Mouse (Mus musculus): ENCODE results near the gene Tbc1d8. TPM values are rescaled to one million over a fixed set of nuclear protein-coding genes. Genes with fewer than 3 reads are reported as not detected.
A peak's percentile ranks its signal among the peaks of the same experiment; 100 is the strongest.

Gene Tbc1d8
- polyA plus RNA-seq, 2 experiments from 2014 or later, result 2.3 to 2.8 TPM

- ATAC-seq, result no peak
These were observed 85.2 kb downstream of the Tbc1d8 start for GRCm38 (mm10) chr1:39393217-39393867.

- peak; percentile 51 for ATAC-seq
These were observed 86.4 kb downstream of the Tbc1d8 start for GRCm38 (mm10) chr1:39392189-39392588.

GRCm38 (mm10) chr1:39391652-39392051, 86.9 kb downstream of the Tbc1d8 start:
- no peak for ATAC-seq

- no peak for ATAC-seq
These were observed 89.2 kb downstream of the Tbc1d8 start for GRCm38 (mm10) chr1:39389338-39389737.

- ATAC-seq, result no peak
These were observed 90.4 kb downstream of the Tbc1d8 start for GRCm38 (mm10) chr1:39388163-39388562.

GRCm38 (mm10) chr1:39387497-39387896, 91.1 kb downstream of the Tbc1d8 start:
- ATAC-seq, result no peak

- no peak for ATAC-seq
These were observed 92.1 kb downstream of the Tbc1d8 start for GRCm38 (mm10) chr1:39386456-39386855.

- no peak for ATAC-seq
These were observed 93.6 kb downstream of the Tbc1d8 start for GRCm38 (mm10) chr1:39384914-39385313.

- ATAC-seq, result no peak
These were observed 97.5 kb downstream of the Tbc1d8 start for GRCm38 (mm10) chr1:39381017-39381416.

- ATAC-seq, result no peak
These were observed 99.5 kb downstream of the Tbc1d8 start for GRCm38 (mm10) chr1:39379021-39379420.

GRCm38 (mm10) chr1:39378540-39378939, 100.0 kb downstream of the Tbc1d8 start:
- no peak for ATAC-seq

- ATAC-seq, result no peak
These were observed 101.8 kb downstream of the Tbc1d8 start for GRCm38 (mm10) chr1:39376726-39377240.

GRCm38 (mm10) chr1:39376121-39376520, 102.4 kb downstream of the Tbc1d8 start:
- ATAC-seq, result no peak

GRCm38 (mm10) chr1:39374231-39374809, 104.2 kb downstream of the Tbc1d8 start:
- no peak for ATAC-seq

GRCm38 (mm10) chr1:39373378-39373777, 105.2 kb downstream of the Tbc1d8 start:
- ATAC-seq, result no peak

GRCm38 (mm10) chr1:39372220-39372843, 106.2 kb downstream of the Tbc1d8 start:
- ATAC-seq, result no peak

GRCm38 (mm10) chr1:39370431-39370830, 108.1 kb downstream of the Tbc1d8 start:
- ATAC-seq, result no peak

- ATAC-seq, result peak; percentile 14
These were observed 110.2 kb downstream of the Tbc1d8 start for GRCm38 (mm10) chr1:39368267-39368841.

GRCm38 (mm10) chr1:39367601-39368266, 110.8 kb downstream of the Tbc1d8 start, which contains the start of gene Rpl31:
TSS of gene Rpl31 (plus strand) at chr1:39367842.
- peak; percentile 99 for ATAC-seq

GRCm38 (mm10) chr1:39367045-39367444, 111.5 kb downstream of the Tbc1d8 start:
- ATAC-seq, result no peak

- no peak for ATAC-seq
These were observed 113.0 kb downstream of the Tbc1d8 start for GRCm38 (mm10) chr1:39365562-39365961.

GRCm38 (mm10) chr1:39362515-39362893, 116.1 kb downstream of the Tbc1d8 start:
- no peak for ATAC-seq

Measured in CD4-positive, CD25-positive, alpha-beta regulatory T cell, adult 4 months (primary cell).